Mouse (Mus musculus): ENCODE data around the gene Islr.

Gene Islr

GRCm38 (mm10) chr9:58112866-58113278 is 91.2 kb downstream of the Islr start:
- DNase-seq (ENCODE audit: extremely low read depth, low read depth): no peak

GRCm38 (mm10) chr9:58112321-58112751 is 91.8 kb downstream of the Islr start:
- no peak for DNase-seq (ENCODE audit: extremely low read depth, low read depth)

GRCm38 (mm10) chr9:58111431-58111830 is 92.7 kb downstream of the Islr start:
- DNase-seq (ENCODE audit: extremely low read depth, low read depth): no peak

- DNase-seq (ENCODE audit: extremely low read depth, low read depth): no peak
Measured at GRCm38 (mm10) chr9:58110787-58111186, 93.3 kb downstream of the Islr start.

- no peak for DNase-seq (ENCODE audit: extremely low read depth, low read depth)
Measured at GRCm38 (mm10) chr9:58107494-58107893, 96.6 kb downstream of the Islr start.
